Mouse (Mus musculus): Measurements from ENCODE around the gene Ifngr2. TPM values are rescaled to one million over a fixed set of nuclear protein-coding genes. Genes with fewer than 3 reads are reported as not detected.

Gene Ifngr2
- total RNA-seq (2023) = 135 TPM

GRCm38 (mm10) chr16:91546836-91547741 lies at the start of gene Ifngr2:
Gene Ifngr2 (plus strand): TSS chr16:91547072.

GRCm38 (mm10) chr16:91597672-91598010 lies 50.8 kb downstream of the Ifngr2 start, which contains the start of gene Tmem50b:
Gene Tmem50b (minus strand): TSS chr16:91597800.

Other genes starting within 250 kb of the Ifngr2 start
- 58.4 TPM for gene Ifnar2, start 174.3 kb upstream of the Ifngr2 start, total RNA-seq (2023)
- gene Gm21970, start 155.4 kb upstream of the Ifngr2 start, total RNA-seq (2023) = 1.6 TPM
- 50.6 TPM for gene Il10rb, start 140.9 kb upstream of the Ifngr2 start, total RNA-seq (2023)
- gene Ifnar1, start 61.8 kb upstream of the Ifngr2 start, total RNA-seq (2023) = 175 TPM
- gene Tmem50b, start 50.7 kb downstream of the Ifngr2 start, total RNA-seq (2023) = 21.4 TPM
- 1.4 TPM for gene Dnajc28, start 72.0 kb downstream of the Ifngr2 start, total RNA-seq (2023)
- gene Gart, start 99.9 kb downstream of the Ifngr2 start, total RNA-seq (2023) = 91.0 TPM
- 464 TPM for gene Son, start 100.4 kb downstream of the Ifngr2 start, total RNA-seq (2023)
- gene Donson, start 141.7 kb downstream of the Ifngr2 start, total RNA-seq (2023) = 176 TPM
- 19.6 TPM for gene Cryzl1, start 181.9 kb downstream of the Ifngr2 start, total RNA-seq (2023)
- 7.7 TPM for gene Itsn1, start 182.2 kb downstream of the Ifngr2 start, total RNA-seq (2023)

Measured in CD4-positive naive resting alpha-beta T cell, adult 57 days (primary cell).